Mouse (Mus musculus) 3T3-L1 (cell line): ENCODE measurements around the gene Zdhhc6.

Experiments used
- DNase-seq: peaks from one replicate; pipeline ENCODE4 v3.0.0-alpha.2; 2015; ENCODE audit warnings: low read depth, low spot score

Gene Zdhhc6

GRCm38 (mm10) chr19:55305024-55305423, 10.8 kb downstream of the Zdhhc6 start:
- DNase-seq = peak; percentile 64

- no peak for DNase-seq
Observed at GRCm38 (mm10) chr19:55300525-55300924, 15.3 kb downstream of the Zdhhc6 start.

DNA sequence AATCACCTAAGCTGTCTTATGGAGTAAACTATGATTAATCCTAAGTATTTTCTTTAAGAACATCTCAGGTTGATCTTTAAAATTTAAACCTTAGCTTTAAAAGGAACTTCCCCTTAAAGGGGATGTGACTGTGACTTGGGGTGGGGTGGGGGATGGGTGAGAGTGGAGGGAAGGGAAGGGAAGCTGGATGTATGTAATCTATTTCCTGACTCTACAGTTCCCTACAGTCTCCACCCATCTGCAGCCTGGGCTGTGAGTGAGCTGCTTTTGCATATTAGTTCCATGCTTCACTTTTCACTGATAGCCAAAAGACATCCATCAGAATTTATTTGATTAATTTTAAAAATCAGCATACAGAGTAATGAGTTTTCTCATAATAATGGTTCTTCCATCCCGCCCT, 16.5 kb downstream of the Zdhhc6 start:
- DNase-seq = no peak

DNA sequence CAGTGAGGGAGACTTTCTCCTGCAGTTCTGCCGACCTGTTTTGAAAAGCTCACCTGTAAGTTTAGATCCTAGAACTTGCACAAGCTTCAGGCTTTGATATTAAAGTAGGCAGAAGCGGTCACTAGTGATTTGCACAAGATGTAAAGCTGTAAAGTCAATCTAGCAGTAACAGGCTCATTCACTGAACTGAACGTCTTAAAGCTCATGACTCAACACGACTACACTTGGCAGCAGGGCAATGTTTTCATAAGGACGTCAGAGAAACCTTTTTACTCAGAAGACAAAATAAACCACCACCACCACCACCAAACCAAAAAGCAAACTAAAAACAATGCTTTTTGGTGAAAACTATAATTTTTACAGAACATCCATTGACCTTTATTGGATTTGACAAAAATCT, 17.9 kb downstream of the Zdhhc6 start:
- DNase-seq = peak; percentile 80

GRCm38 (mm10) chr19:55297489-55297888, 18.3 kb downstream of the Zdhhc6 start:
- no peak for DNase-seq

DNA sequence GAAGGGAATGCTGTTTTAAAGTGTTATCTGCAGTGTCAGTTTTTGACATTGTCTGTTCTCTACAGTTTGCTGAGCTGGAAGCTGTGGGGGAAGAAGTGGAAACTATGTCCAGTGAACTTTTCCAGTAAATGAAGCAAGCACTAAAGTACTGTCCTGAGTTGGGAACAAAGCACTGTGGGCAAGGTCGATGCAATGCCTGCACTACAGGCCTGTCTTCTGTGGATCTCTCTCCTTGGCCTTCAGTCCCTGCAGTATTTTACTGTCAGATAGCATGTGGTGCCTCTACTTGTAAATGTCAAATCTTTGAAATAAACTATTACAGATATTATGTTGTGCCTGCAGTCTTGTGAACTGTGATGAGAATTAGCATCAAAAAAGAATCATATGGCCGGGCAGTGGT, 19.5 kb downstream of the Zdhhc6 start:
- DNase-seq = no peak

DNA sequence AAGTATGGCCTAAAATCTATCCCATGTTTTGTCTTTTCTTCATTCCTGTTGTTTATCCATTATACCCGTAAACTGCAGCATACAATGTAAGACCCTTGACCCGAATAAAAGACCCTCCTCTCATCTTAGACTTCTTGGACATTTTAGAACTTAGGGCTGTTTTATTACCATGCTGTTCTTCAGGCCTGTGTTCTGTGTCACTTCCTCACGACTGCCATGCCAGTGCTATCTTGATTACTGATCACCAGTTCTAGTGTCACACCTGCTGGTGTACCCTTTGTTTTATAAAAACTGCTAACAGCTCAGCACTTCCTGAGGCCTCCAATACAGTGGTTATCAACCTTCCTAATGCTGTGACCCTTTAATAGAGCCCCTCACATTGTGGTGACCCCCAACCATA, 20.3 kb downstream of the Zdhhc6 start:
- no peak for DNase-seq

- no peak for DNase-seq
Observed at GRCm38 (mm10) chr19:55295075-55295474, 20.8 kb downstream of the Zdhhc6 start.

- DNase-seq = no peak
Observed at GRCm38 (mm10) chr19:55293175-55293574, 22.7 kb downstream of the Zdhhc6 start.

DNA sequence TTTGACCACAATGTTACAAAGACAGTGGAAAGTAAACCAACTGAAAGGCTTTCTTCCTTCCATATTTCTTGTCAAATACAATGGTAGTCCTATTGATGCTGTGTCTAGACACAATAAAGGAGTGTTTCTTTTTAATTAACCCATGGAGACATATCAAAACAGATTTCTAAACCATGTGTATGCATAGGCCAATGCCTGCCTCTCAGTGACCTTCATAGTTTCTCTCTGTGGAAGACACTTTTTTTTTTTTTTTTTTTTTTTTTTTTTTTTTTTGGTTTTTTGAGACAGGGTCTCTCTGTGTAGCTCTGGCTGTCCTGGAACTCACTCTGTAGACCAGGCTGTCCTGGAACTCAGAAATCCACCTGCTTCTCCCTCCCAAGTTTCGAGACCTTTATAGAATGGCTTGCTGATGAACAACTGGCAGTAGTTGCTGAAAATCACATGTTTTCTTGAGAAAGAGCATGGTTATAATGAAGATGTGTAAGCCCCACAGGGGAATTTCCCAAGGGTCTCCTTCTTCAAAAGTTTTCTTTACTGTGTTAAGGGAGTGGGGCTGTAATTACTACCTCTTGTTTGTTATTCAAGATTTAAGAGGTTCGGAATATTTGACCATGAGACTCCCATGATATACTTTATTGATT, 23.5 kb downstream of the Zdhhc6 start:
- no peak for DNase-seq

DNA sequence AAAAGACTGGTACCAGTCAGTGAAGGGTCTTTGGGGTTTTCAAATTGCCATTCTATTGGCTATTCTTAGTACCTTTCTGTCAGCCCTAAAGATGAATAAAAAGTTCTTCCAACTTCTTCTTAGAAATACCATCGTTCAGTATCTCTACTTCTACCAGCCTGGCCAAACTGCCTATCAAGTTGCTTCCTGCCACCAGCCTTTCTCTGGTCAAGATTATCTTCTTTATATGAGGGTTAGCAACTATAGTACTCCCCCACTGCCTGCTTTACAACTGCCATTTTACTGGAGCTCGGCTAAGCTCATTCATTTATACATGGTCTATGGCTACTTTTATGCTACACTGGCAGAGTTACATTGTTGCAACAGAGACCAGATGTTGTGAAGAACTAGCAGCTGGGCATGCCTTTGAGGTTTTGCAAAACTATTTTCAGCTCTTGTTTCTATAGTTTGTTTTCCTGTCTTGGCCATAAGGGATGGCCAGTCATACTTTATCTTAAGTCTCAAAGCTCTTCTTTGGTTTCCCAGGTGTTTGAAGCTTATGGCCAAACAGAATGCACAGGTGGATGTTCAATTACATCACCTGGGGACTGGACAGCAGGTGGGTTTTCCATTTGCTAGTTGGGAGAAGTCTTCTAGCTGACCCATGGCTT, 25.1 kb downstream of the Zdhhc6 start:
- DNase-seq = peak; percentile 14

DNA sequence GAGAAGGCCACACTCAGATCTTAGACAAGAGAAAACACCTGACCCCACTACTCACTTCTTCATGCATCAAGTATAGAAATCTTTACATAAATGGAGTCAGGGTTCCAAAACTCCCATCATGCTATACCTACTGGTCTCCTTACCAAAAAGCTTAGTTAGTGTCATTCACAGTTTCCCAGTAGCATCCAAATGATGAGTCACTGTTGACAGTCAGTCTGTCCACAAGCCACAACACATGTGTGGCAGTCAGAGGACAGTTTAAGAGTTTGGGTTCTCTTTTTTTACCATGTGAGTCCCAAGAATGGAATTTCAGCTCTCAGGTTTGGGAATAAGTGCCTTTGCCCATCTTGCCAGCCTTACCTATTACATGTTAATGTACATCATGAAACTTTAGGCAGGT, 26.9 kb downstream of the Zdhhc6 start:
- peak; percentile 59 for DNase-seq

DNA sequence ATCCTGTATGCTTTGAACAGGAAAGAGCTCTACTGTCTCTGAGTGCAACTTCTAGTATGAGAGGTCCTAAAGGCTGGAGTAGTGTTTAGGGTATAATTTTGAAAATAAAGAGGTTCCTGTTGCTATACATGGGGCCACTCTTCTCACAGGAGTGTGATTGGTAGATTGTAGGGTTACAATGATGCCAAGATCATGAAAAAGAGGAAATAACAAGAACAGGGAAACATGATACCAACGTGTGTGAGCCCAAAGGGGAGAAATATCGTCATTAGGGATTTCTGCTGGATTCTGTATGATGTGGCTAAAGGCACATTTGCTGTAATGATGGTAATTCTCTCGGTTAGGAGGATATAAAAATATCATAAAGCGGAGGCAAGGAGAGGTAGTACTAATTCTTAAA, 29.8 kb downstream of the Zdhhc6 start:
- no peak for DNase-seq

GRCm38 (mm10) chr19:55284093-55284492, 31.7 kb downstream of the Zdhhc6 start:
- no peak for DNase-seq

- DNase-seq = no peak
Observed at GRCm38 (mm10) chr19:55276770-55277169, 39.1 kb downstream of the Zdhhc6 start.

DNA sequence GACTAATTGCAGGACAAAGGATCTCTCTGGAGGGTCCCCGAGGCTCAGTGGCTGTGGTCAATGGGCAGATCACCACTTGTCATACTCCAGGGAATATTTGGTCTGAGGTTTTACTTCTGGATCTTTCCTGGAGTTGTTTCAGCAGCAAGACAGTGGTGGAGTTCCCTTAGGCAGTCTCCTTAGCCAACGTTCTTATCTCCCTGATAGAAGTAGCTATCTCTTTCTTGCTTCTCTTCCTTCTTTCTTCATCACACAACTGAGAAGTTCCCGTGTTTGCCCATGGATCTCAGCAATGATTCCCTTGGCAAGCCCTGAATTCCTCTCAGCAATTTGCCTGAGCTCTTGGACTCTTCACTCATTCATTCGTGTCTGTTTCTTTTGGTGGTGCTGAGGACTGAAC, 39.7 kb downstream of the Zdhhc6 start:
- no peak for DNase-seq

DNA sequence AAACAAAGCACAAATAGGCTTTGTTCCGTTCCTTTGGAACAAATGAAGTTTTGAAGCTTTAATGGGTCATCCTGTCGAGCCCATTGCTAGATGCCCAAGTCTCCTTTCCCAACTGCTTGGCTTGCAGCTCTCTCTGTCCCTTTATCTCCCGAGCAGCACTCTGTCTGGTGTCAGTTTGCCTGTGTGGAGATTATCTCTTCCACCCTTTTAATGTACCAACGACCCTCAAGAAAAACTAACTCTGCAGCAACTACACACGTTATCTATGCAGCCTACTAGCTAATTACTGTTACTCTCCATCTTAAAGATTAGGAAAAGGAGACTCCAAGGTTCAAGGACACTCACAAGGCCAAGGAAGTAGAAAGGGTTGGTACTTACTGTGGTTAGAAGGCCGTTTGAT, 42.5 kb downstream of the Zdhhc6 start:
- no peak for DNase-seq

GRCm38 (mm10) chr19:55271448-55271847, 44.4 kb downstream of the Zdhhc6 start:
- no peak for DNase-seq

DNA sequence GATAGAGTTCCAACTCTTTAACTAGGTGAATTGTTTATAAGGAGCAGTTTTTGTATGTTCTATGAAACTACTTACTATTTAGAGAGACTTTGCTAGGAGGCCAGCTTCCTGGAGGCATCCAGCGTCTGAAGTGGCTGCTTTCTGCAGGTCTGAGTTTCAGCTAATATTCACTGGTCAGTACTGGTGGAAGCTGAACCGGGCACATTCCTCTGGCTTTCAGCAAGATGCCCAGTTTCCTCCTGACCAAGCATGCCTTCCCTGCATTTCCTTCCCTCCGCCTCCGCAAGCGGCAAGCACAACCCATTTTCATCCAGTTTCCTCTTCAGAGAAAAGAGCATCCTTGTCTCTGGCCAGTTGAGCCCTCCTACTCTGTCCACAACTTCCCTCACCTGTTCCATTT, 46.8 kb downstream of the Zdhhc6 start:
- DNase-seq = no peak

GRCm38 (mm10) chr19:55268150-55268549, 47.7 kb downstream of the Zdhhc6 start:
- DNase-seq = no peak

DNA sequence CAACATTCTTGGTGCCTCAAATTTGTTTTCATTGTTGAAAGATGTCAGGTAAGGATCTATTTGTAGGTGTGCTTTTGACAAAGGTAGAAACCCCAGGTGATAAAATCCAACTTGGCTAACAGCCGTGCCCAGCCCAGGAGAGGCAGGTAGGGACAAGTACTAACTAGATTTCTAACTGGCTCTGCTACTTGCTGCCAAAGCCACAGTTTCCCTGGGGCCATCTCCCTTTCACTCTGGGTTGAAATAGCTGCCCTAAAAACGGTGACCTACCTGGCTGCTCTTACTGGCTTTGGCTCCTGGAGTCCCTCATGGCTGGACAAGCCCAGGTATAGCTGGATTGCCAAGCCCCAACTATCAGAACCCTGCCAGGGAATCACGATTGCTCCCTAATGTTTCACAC, 49.0 kb downstream of the Zdhhc6 start:
- no peak for DNase-seq

GRCm38 (mm10) chr19:55265269-55265668, 50.6 kb downstream of the Zdhhc6 start:
- no peak for DNase-seq

GRCm38 (mm10) chr19:55260389-55261184, 55.2 kb downstream of the Zdhhc6 start:
- no peak for DNase-seq
